ENCODE assay signal across 8 mouse cellular contexts in the genomic region with DNA sequence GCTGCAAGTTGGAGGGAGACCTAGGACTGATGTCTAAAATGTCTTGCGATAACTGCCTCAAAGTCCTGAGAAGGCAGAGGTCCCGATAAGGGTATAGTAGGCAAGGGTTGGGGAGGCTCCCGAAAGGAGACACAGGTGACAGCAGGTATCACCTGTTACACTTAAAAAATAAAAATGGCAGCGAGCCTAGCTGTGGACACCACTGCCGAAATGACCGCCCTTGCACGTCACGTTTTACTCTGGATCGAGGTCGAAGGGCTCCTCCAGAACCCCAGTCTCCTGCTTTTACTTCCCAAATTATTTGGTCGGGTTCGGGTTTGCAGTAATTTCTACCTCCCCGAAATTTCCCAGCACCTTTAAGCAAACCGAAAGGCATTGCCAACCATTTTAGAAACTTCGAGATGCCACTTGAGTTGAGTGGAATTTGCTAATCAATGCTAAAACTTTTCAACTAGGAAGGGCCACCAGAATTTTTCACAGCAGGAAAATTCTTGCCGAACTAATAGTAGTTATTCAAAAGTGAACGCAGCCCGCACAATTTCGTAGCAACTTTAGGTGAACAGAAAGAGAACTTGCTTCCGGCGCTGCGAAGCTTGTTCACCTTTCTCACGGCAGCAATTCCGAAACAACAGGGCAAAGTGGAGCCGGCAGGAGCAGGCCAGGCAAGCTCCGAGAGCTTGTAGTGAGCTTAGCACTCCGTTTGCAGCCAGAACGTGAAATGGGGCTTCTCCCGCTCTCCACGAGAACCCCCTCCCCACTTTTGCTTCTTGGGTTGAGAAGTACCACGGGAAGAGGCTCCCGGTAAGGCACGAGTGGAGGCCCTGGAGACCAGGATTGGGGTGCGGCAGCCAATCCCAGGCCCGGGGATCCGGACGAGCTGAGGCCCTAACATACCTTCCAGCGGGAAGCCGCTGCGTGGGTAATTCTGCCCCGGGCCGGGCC. TPM values are rescaled to one million over a fixed set of nuclear protein-coding genes. Genes with fewer than 3 reads are reported as not detected.
A peak's percentile ranks its signal among the peaks of the same experiment; 100 is the strongest.
DNase-seq lines count a peak whose midpoint lies in the region; ATAC-seq and TF ChIP-seq lines count a peak whose summit lies in the region.

No protein-coding gene starts in this region.

- in situ Hi-C loops in ES-E14 (cut with MboI; ENCODE audit: low sequenced_read_pairs in 2 of 2, unreplicated experiment in 2 of 2) = no loop called here

- H3K4me1 ChIP-seq in cerebellum, adult 2 months (ENCODE audit: control insufficient read depth, insufficient read depth, low read length) = peaks cover 8% of the 10 kb centered on the region; the same call in 1 of the 2 replicates
- peaks cover 0 to 2% of the 10 kb centered on the region in 2 experiments; a peak in 1 of 4 replicates for H3K4me1 ChIP-seq in ES-E14 (ENCODE audit: control insufficient read depth in 2 of 2, insufficient read depth in 2 of 2, low read length in 2 of 2, poor library complexity in 1 of 2)
- peaks cover 15% of the 10 kb centered on the region for H3K4me1 ChIP-seq in heart, embryonic 16.5 days (ENCODE audit: control insufficient read depth, insufficient read depth, low read length)
- H3K4me1 ChIP-seq in midbrain, embryonic 10.5 days = peaks cover 70% of the 10 kb centered on the region

- peak overlapping the region; percentile 64 for H3K4me2 ChIP-seq in heart, embryonic 16.5 days (ENCODE audit: low read depth, low read length)

- H3K27ac ChIP-seq in cerebellum, adult 2 months (ENCODE audit: insufficient read depth, low read length) = no peak overlapping the region
- H3K27ac ChIP-seq in ES-E14 (ENCODE audit: insufficient read depth, low read depth, low read length, poor library complexity, severe bottlenecking) = no peak overlapping the region
- no peak overlapping the region for H3K27ac ChIP-seq in heart, embryonic 16.5 days (ENCODE audit: low read length)
- H3K27ac ChIP-seq in midbrain, embryonic 10.5 days (replicated peaks) = peak overlapping the region; percentile 93

- TF ChIP-seq CTCF in cerebellum, adult 2 months (IDR thresholded peaks at IDR 0.05; ENCODE audit: borderline replicate concordance, insufficient read depth, low read depth, low read length) = no peak

- H3K9me3 ChIP-seq in ES-E14 (ENCODE audit: control insufficient read depth, insufficient read depth, low read depth, low read length) = no peaks in the 10 kb centered on the region
- no peaks in the 10 kb centered on the region for H3K9me3 ChIP-seq in heart, embryonic 16.5 days (replicated peaks; ENCODE audit: control insufficient read depth, low read length)
- no peaks in the 10 kb centered on the region for H3K9me3 ChIP-seq in midbrain, embryonic 10.5 days (replicated peaks)

- ATAC-seq in heart, embryonic 16.5 days (replicated peaks; ENCODE audit: extremely low read depth, insufficient read depth, low FRiP score) = no peak
- ATAC-seq in erythroid progenitor cell, adult 5-6 weeks (replicated peaks; ENCODE audit: low FRiP score, poor library complexity, severe bottlenecking) = no peak

- TF ChIP-seq POLR2A in cerebellum, adult 2 months (IDR thresholded peaks at IDR 0.05; ENCODE audit: borderline replicate concordance, insufficient read depth, low read length) = no peak

- WGBS in cerebellum, adult 2 months = 4% methylated on average over 42 of the region's 42 CpGs
- WGBS in heart, embryonic 16.5 days = 2% methylated on average over 42 of the region's 42 CpGs
- WGBS in midbrain, embryonic 10.5 days = under 1% methylated on average over 42 of the region's 42 CpGs

- peaks cover 13% of the 10 kb centered on the region; the same call in 1 of the 2 replicates for H3K27me3 ChIP-seq in cerebellum, adult 2 months (ENCODE audit: control insufficient read depth, insufficient read depth, low read length)
- H3K27me3 ChIP-seq in heart, embryonic 16.5 days (ENCODE audit: control insufficient read depth, insufficient read depth, low read length) = peaks cover 86% of the 10 kb centered on the region
- peaks cover 100% of the 10 kb centered on the region for H3K27me3 ChIP-seq in midbrain, embryonic 10.5 days (ENCODE audit: low read depth, poor library complexity, severe bottlenecking)

- peak overlapping the region; percentile 42 for H3K4me3 ChIP-seq in cerebellum, adult 2 months (replicated peaks; ENCODE audit: insufficient read depth, low read depth, low read length)
- peak overlapping the region; percentile 31 to 38; a peak in 2 of 4 replicates for H3K4me3 ChIP-seq in ES-E14 (ENCODE audit: insufficient read depth in 1 of 2, low read depth in 1 of 2, low read length in 2 of 2, poor library complexity in 1 of 2, severe bottlenecking in 1 of 2)
- H3K4me3 ChIP-seq in heart, embryonic 16.5 days (ENCODE audit: low read length) = peak overlapping the region; percentile 44
- peak overlapping the region; percentile 75 for H3K4me3 ChIP-seq in midbrain, embryonic 10.5 days

- no peaks in the 10 kb centered on the region for H3K36me3 ChIP-seq in ES-E14 (ENCODE audit: control insufficient read depth, insufficient read depth, low read length, poor library complexity, severe bottlenecking)
- no peaks in the 10 kb centered on the region for H3K36me3 ChIP-seq in heart, embryonic 16.5 days (ENCODE audit: control insufficient read depth, insufficient read depth)
- peaks cover 26% of the 10 kb centered on the region for H3K36me3 ChIP-seq in midbrain, embryonic 10.5 days

- H3K9ac ChIP-seq in ES-E14 (ENCODE audit: insufficient read depth, low read depth, low read length, poor library complexity, severe bottlenecking) = no peak overlapping the region
- H3K9ac ChIP-seq in heart, embryonic 16.5 days (ENCODE audit: low read length) = no peak overlapping the region

- DNase-seq in cerebellum, adult 2 months = no peak
- no peak for DNase-seq in cerebellum, postnatal 14 days
- no peak for DNase-seq in ES-E14 (ENCODE audit: low read depth, low spot score)
- DNase-seq in midbrain, embryonic 10.5 days (ENCODE audit: low spot score) = peak; percentile 36
- DNase-seq in ovary, adult 18-20 months (ENCODE audit: low spot score) = no peak
- DNase-seq in layer of hippocampus, adult 11-12 months (ENCODE audit: low spot score) = no peak

TF ChIP-seq in ES-E14, 5 proteins besides CTCF, POLR2A, EP300 and RAD21:
- TF ChIP-seq HCFC1 (IDR thresholded peaks at IDR 0.05; ENCODE audit: borderline replicate concordance, insufficient read depth, low read length) (no peak), CHD2 (IDR thresholded peaks at IDR 0.05; ENCODE audit: low read depth, low read length) (no peak), ZC3H11A (IDR thresholded peaks at IDR 0.05; ENCODE audit: borderline replicate concordance, low read depth, low read length) (no peak), ZNF384 (IDR thresholded peaks at IDR 0.05; ENCODE audit: low read depth, low read length) (no peak), MAFK (IDR thresholded peaks at IDR 0.05; ENCODE audit: insufficient read depth, low read depth, low read length) (no peak)

RNA-seq across cellular contexts. Expression of a gene that starts 0.9 kb away (rescaled TPM):
- 3.3 and 3.5 TPM in 2 replicates for polyA plus RNA-seq in cerebellum, adult 2 months (2012; rRNA removed)
- 0.21 and 0.71 TPM in 2 replicates for total RNA-seq in ES-E14 (2012; rRNA removed)
- 0.04 and 0.12 TPM in 2 replicates for polyA plus RNA-seq in heart, embryonic 16.5 days (2015; fragmentation: Nextera tagmentation; extraction: Ambion mirVana)
- polyA plus RNA-seq in midbrain, embryonic 10.5 days (2016; fragmentation: Nextera tagmentation; extraction: Ambion mirVana) = 33.6 and 34.3 TPM in 2 replicates
- not detected in 2 replicates for total RNA-seq in erythroid progenitor cell, adult 5-6 weeks (2015; ENCODE audit: low replicate concordance)
- total RNA-seq in erythroid progenitor cell, adult 5-6 weeks (2017; ENCODE audit: low replicate concordance) = not detected in 2 replicates
